Mouse (Mus musculus) ovary, postnatal 14 days (tissue): ENCODE measurements around the gene Pnpo.

ENCODE experiments used
- DNase-seq: peaks from one replicate; pipeline ENCODE4 v3.0.0; 2022; ENCODE audit warnings: low spot score

The Pnpo gene

DNA sequence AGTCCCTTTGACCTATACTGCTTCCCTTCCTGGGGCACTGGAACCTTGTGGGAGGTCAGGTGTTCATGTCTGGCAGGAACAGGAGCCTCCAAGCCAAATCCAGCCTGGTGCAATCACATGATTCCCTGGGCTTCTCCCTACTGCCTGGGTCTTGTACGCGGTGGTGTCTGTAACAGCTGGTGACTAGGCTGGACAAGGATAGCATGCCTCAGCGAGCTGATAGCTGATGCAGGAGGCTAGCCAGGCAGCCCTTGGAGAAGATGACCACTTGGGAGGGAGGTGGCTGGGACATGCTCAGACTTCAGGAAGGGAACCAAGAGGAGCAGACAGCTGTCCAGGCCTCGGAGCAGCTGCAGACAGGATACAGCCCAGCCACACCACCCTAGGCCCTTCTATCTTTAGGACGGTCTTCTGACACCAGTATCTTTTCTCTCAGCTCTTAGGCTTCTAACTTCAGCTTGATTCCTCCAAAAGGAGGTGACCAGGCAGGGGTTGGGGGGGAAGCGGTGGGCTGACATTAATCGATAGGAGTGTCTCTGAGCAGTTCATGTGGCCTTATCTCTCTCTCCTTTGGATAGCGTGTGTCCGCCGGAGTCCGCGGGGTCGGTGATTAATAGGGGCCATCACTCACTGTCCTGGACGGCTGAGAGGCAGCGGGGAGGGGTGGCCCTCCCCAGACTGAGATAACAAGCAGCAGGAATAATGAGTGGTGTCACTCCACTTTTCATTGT is 37.2 kb downstream of the Pnpo start:
- DNase-seq, result no peak

DNA sequence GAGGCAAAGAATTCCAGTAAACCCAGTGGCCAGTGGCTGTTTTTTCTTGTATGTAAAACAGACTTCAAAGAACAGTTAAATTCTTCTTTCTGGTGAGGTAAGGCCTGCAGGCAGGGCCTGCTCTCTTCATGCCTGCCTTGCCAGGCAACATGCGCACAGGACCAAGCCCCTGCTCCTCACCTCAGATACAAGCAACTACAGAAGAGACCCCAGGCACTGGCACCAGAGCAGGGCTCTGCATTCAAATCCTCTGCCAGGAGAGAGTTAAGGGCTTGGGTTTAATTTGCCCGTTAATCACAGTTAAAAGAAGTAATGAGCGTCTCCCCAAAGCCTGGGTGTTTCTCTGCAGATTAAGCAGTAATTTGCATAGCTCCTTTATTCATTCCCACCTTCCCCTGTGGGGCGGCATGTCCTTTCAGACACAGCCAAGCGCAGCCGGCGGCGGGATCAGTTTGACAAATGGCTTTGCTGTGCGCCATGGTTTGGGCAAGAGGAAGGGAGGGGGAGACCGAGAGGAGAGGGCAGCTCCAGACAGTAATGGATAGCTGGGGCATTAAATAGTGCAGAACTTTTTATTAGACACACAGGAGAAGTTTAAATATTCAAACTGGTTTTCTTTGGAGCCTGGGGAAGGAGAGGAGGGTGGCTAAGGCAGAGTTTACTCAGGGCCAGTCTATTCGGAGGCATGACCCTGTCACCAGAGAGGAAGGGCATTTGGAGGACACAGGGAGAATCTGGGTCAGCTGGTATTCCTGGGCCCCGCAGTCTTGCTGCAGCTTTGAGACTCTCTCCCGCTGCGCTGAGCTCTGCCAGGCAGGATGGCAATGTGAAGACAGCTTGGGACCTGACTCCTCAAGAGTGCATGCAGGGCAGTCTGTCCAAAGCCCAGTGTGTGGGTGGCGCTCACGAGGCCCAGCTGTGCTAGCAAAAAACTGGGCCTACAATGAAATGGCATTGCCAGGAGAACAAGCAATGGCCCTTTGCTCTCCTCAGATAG is 40.8 kb downstream of the Pnpo start:
- DNase-seq, result no peak

DNA sequence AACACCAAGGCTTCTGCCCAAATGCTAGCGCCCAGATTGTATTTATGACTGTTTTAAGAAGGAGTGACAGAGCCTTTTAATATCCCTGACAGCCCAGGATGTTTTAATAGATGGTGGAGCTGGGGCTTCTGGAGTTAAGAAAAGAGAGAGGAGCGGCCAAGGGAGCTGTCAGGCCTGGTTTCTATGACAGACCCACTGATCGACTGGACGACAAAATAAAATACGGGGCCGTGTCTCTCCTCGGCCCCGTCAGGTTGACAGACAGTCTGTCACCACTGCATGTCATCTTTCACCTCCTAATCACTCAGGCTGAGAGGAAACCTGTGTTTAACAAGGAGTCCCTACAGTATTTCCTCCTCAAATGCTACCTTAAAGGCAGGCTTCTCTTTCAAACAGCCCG is 42.5 kb downstream of the Pnpo start:
- no peak for DNase-seq

DNA sequence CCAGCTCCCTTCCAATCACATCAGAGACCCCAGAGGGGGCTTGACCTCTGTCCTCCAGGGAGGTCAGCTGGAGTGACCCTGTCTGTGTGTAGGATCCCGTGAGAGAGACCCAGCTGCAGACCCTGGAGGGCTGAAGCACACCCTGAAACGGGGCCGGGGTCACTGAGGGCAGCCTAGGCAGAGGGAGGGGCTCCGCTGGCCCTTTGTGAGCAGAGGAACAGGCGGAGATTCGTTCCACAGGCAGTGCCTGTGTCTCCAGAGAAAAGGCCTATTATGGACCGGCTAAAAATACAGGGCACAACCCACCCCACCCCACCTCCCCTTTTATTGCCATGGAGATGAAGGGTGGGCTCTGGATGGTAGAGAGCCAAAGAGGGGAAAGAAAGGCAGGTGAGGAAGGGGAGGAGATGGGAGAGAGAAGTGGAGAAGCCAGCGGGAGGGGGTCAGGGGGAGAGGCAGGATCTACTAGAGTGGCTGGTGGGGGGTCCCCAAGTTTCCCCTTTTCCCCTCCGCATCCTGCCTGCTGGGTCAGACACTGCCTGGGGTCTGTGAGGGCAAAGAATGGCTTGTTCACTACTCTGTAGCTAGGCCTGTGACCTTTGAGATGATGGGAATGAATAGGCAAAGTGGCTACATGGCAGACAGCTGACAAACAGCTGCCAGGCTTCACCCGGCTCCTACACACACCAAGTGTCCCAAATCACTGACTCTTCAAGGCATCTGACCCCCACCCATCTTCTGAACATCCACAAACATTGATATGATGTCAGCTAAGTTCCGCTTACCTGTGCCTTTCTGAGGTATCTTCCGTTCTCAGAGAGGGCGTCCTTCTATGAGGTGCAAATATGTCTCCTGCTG is 44.1 kb downstream of the Pnpo start:
- no peak for DNase-seq

DNA sequence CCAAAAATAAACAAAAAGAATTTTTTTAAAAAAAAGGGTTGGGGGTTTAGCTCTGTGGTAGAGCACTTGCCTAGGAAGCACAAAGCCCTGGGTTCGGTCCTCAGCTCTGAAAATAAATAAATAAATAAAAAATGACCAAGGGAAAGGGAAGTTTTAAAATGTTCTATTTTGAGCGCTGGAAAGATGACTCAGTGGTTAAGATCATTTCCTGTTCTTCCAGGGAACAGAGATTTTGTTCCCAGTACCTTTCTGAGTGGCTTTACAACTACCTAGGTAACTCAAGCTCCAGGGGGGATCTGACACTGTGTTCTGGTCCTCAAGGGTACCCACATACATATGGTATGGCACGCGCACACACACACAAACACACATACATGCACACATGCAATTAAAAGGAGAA is 47.9 kb downstream of the Pnpo start:
- DNase-seq, result no peak

DNA sequence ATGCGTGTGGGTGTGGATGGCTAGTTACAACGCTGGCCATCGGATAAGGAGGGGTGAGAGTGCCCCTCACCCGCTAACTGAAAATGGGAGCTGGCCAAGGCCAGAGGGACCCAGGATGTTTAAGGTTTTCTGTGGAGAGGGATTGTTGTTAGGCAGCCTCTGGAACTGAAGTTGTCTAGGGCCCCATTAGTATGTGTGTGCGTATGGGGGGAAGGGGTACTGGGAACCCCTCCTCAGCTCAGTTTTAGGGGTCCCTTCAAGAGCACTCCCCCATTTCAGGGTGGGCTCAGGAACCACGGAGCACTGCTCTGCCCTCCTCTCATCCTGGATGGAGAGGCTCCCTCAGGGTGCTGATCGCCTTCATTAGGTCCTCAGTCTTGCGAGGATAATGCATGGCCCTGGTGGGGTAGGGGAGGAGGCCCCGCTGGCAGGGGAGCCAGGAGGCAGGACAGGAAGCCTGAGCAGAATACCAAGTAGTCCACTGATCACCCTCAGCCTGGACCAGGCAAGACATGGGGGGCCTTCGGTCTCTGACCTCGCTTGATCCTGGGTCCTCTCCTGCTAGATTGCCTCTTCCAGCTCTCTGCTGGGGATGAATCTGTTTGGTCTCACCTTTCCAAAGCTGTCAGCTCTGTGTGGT is 50.5 kb downstream of the Pnpo start:
- no peak for DNase-seq

DNA sequence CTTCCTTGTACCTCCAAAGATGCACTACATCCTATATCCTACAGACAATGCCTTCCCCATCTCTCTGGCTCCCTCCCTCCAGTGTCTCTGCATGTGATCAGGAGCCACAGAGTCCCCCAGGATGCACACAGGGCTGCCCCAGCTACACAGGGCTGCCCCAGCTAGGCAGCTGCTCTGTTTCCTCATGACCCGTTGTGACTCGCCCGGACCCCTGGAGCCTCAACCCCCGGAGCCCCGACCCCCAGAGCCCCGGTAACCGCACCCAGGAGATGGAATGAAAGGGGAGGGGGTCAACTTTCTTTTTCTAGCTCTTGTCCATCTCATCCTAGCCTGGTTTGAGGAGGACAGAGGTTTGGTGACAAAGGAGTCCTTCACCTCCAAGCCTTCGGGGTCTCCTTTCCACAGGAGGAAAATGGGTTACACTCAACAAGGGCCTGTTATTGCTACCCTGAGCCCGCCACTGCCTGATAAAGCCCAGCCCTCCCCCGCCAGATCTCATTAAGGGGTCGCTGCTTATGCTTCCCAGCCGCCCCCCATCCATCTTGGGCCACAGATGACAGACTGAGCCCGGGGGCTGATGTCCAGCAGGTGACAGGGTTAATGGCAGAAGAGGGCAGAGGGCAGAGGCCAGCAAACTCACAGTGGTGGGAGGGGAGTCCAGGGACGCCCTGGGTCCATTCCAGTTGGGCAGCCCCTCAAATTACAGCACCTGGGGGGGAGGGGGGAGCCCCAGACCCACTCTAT is 51.8 kb downstream of the Pnpo start:
- DNase-seq, result no peak
